Mouse (Mus musculus) adrenal gland, postnatal 14 days (tissue): ENCODE results near the gene Fam71f1. TPM values are rescaled to one million over a fixed set of nuclear protein-coding genes. Genes with fewer than 3 reads are reported as not detected.
A peak's percentile ranks its signal among the peaks of the same experiment; 100 is the strongest.
"Not testable (repeated sequence)": the region's sequence is repeated elsewhere in the genome, so short reads cannot be mapped to it uniquely, and the experiment has no call there.

ENCODE experiments used
- DNase-seq: peaks from one replicate; pipeline ENCODE4 v3.0.0; 2021; ENCODE audit warnings: mixed read lengths
- total RNA-seq: library from RNA; stranded (reverse); gene quantifications from 2 replicates; pipeline ENCODE4 v1.2.3, GENCODE M21; 2021

Gene Fam71f1
- total RNA-seq, 1 experiment from 2014 or later: not detected

DNA sequence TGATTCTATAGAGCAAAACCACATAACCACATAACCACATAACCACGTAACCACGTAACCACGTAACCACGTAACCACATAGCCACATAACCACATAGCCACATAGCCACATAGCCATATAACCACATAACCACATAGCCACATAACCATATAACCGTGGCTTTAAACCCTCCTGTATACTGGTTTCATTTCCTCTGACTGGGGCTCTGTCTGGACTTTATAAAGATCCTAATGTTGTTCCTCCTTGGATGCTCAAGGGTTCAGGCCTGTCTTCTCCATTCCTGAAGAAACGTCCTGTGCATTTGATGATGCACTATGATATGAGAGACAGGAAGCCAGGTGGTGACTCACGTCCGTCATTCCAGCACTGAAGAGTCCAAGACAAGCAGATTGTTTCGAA is 8.0 kb downstream of the Fam71f1 start:
- no peak for DNase-seq

DNA sequence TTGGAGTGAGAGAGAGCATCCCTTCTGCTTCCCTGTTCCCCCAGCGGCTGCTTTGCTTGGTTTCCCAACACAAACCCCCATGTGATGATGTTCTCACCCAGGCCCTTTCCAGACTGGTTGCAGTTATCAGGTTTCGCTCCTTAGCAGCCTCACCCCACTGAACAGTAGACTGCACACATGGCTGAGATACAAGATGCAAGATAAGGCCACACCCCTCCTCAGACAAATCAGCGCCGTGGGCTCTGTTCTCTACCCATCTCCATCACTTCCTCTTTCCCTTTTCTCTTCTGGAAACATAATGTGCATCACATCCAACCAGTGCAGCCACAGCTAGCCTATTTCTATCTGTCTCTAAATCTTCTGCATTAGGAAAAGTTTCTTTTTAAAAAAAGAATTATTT is 10.6 kb downstream of the Fam71f1 start:
- DNase-seq: no peak

DNA sequence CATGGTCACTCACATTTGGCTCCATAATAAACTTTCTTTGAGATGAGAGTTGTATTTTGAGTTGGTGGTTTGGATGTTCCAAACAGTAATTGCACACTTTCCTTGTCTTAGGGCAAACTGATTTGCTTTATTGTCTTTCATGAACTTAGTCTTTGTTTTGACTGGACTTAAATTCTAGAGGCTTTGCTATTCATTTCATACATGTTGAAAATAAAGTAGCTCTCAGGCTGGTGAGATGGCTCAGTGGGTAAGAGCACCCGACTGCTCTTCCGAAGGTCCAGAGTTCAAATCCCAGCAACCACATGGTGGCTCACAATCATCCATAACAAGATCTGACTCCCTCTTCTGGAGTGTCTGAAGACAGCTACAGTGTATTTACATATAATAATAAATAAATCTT is 27.6 kb downstream of the Fam71f1 start:
- DNase-seq: not testable (repeated sequence)

DNA sequence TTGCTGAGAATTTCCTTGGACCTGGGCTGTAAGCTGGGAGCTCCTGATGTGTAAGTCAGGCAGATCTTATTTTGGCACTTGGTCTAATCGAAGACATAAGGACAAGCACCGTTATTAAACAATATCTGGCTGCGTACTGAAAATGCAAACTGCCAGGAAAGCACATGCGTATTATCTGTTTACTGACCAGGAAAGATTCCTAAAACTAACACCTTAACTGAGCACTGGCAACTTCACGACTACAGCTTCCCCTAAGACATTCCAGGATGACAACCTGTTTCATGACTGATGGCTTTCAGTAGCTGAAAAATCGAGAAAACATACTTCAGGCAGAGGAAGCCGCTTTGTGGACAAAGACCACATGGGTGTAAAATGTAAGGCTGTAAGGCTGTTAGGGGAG is 28.2 kb downstream of the Fam71f1 start:
- no peak for DNase-seq

DNA sequence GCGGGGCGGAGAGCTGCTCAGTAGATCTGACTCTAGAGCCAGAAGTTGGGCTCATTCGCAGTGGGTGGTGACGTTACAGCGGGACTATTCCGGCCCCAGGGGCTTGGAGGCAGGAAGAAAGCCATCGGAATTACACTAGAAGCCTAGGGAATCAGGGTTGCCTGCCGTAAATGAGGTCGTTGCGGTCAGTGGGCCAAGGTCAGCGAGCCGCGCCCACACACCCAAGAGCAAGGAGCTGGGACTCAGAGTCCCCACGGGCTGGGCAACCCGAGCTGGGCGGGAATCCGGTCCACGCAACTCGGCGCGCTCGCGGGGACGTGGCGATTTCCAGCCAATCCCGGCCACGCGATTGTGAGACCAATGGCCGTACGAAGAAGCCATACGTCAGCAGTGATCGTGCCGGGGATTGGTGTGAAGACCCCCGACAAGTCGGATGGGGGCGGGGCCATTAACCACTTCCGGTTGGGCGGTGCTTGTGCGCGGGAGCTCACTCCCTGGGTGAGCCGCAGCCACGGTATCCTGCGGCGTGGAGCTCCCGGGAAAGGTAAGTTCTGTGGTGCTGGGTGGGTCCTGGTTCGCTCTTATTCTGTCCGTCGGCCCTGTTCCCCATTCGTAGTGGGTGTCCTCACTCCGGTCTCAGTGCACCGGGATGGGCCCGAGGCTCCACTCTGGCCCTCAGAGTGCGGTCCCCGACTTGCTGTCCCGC is 28.9 kb downstream of the Fam71f1 start, which contains the start of gene Calu:
Gene Calu, plus strand, starts transcription at position 405 of the 706 bp plus-strand sequence.
- peak; percentile 100 for DNase-seq

DNA sequence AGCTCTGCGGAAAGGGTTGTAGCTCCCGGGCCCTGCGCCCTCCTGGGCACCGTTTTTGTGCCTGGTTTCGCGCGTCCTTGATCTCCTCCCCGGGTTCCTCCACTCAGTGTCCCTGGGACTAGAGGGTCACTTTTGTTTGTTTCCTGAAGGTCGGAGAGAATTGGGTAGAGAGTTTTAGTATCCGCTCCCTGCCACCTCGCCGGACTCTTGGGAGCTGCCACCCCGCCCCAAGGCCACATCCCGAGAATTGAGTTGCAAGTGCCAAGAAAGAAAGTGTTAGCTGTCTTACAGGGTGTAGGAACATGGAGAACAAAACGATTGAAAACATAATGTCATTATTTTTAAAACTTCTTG is 29.4 kb downstream of the Fam71f1 start:
- peak; percentile 68 for DNase-seq

DNA sequence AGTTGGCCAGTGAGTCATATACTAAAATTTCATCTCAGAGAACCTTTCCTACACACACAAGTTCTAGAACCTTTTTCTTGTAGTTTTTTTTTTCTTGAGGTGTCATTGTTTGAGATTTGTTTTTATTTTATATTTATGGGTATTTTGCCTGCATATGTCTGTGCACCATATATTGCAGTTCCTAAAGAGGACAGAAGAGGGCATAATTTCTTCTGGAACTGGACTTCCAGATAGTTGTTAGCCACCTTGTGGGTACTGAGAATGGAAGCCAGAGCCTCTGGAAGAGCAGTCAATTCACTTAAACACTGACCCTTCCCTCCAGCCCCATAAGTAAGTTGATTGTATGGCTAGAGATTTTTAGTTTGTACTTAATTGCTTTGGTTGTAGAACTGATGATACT is 32.7 kb downstream of the Fam71f1 start:
- DNase-seq: no peak

DNA sequence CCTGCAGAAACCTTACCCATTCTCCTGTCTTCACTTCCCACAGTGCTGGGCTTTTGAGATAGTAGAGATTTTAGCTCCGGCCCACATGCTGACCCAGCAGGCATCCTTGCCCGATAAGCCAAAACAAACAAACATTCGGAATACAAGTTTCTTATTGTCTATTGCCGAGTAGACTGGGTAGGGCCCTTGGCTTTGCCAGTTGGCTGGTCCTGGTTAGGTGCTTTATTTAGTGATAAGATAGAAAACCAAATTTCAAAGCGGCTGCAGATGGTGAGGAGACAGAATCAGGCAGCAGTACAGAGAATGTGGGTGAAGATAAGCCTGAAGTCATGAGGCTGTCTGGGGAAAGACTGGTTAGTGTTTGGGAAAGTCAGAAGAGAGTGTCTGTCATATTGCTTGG is 33.9 kb downstream of the Fam71f1 start:
- DNase-seq: no peak

DNA sequence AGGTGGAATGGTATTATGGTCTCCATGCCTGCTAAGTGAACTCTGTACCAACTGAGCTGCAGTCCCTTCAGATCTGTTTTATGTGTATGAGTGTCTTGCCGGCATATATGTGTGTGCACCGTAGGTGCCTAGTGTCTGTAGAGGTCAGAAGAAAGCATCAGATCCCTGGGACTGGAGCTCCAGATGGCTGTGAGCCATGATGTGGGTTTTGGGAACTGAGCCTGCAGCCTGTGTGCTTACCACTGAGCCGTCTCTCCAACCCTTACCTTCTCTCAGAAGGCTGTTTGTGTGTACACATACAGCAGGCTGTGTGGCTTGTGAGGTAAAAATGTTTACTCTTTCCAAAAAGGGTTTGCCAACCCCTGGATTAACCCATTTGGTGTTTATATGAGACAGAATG is 40.4 kb downstream of the Fam71f1 start:
- no peak for DNase-seq

DNA sequence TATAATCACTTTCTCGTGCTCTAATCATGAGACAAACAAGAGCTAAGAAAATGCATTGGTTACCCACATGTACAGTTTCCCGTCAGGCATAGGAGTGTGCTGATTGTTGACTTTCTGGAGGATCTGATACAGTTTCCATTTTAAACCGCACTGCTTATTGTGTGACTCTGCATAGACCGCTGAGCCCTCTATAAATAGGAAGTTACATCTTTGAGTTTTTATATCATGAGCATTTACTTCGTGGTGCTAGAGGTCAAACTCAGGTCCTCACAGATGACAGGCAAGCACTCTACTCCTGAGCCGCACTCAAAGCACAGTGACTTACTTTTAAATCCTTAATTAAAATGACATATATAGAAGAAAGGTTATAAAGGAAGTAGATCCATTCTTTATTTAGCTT is 41.3 kb downstream of the Fam71f1 start:
- DNase-seq: no peak

DNA sequence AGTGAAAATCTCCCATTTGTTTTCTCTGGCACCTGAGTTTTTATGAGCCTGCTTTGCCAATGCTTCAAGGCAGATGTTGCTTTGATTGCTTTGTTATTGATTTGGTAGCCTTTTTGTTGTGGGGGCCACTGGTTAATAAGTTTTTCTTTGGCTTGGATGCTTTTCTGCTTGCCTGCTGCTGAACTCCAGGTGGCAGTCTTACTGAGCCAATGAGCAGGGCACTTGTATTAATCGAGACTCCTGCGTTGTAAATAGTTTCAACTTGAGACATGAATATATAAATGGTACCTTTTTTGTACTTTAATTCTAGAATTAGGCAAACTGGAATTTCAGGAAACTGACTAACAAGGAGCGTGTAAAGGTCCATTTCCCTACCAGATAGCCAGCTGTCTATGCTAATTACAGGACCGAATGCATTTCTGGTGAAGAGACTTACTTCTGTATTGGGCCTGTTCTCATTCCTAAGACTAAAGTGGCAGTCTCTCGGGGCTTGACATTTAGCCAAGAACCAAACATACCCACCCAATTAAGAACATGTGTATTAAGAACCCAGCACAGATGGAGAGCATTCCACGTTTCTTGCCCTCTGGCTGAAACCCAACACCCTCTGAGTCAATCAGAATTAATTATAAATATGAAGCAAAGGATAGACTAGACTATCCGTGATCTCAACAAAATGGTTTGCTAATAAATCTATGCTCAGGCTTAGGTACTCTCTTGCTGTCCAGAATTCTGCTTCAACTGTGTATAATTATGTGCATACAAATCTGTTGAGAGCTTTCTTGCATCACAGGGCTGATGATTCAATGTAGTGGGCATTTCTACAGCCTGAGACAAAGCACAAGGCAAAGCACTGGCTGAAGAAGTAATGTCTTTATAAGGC is 43.5 kb downstream of the Fam71f1 start:
- DNase-seq: no peak

DNA sequence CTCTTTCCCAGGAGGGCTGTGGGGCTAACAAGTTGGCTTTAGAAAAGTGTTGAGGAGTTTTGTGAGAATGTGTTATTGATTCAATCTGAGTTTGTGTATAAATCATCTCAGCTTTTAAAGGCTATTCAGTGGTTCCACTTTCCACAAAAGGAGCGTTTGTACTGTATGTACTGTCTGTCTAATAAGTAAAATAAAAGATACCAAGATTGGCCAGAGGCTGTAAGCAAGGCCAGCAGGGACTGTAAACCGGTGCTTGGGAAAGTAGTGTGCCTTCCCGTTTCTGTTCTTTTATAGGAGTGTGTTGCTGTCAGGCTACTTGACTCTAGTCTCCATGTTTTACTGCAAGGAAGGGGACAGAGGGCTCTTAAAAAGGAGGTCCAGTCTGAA is 44.2 kb downstream of the Fam71f1 start:
- DNase-seq: no peak

DNA sequence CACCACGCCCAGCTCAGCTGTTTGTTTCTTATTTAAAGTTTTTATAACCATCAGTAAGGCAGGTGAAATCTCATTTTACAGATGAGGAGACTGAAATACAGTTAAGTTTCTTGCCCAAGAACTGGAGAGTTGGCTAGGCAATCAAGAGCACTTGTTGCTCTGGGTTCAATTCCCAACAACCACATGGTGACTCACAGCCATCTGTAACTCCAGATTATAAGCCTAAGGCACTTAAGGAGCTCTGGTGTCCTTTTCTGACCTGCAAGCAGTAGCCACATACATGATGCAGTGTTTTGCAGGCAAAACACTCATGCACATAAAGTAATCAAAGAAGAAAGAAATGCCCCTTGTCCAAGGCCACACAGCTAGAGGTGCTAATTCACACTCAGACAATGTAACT is 46.3 kb downstream of the Fam71f1 start:
- no peak for DNase-seq

DNA sequence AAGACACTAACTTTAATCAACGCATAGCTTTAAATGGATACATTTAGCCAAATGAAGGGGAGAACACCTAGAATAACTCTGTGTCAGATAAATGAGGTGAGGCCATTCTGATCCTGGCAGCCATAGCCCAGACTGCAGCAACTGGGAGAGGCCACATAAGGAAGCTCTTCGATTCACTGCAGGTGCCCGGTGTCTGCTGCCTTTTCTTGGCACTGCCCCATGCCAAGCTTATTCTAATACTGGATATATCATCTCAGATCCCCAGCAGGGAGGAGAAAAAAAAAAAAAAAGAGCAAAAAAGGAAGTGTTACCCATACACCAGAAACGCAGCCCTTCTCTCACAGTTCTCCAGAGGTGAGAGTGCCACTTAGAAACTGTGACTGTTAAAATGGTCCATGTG is 58.4 kb downstream of the Fam71f1 start:
- DNase-seq: no peak

DNA sequence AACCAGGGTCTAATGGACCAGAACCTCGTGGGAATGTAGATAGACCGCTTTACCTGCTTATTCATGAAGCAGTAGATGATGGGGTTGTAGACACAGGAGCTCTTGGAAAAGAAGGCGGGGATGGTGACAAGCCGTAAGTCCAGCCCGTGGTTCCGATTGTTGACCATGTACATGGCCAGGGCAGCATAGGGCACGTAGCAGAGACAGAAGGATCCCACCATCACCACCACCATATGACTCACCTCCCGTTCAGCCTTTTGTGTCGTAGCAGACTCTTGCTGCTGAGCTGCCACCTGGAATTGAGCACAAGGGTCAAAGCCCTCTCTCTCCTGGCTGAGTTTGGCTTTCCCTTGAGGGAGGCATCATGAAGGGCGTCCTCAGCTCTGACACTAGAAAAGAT is 59.7 kb downstream of the Fam71f1 start:
- no peak for DNase-seq

DNA sequence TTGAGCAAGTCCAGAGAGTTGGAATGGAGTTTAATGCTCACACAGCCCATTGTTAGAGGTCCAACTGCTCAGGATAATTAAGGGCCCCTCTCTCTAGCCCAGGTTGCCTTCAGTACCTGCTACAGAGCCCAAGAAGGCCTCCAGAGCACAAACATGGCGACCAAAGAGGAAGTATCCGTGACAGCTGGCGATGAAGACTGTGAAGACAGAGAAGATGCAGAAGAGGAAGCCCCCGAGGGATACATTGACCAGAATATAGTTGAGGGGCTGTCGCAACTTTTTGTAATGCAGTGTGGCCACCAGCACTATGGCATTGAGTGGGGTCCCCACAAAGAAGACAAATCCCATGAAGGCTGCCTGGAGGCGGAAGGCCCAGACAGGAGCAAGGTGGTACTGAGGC is 61.0 kb downstream of the Fam71f1 start:
- no peak for DNase-seq

DNA sequence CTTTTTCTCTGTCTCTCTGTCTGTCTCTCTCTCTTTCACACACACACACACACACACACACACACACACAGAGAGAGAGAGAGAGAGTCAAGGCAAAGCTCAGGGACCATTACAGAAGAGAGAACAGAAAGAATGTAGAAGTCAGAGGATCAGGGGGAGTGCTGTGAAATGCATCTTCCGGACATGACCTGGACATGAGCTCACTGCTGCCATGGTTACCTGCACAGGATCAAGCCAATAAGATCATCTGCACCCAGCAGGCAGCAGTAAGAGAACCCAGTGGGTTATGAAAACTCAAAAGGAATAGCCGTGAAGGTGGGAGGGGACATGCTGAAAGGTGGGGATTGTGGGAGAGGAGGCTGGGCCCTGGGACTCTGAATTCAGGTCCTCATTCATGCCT is 63.5 kb downstream of the Fam71f1 start:
- no peak for DNase-seq

Other genes with a start within 250 kb of the Fam71f1 start
- gene Rbm28, start 154.1 kb upstream of the Fam71f1 start, total RNA-seq: 29.7 and 31.8 TPM in 2 replicates
- 4.9 and 5.1 TPM in 2 replicates for gene Prrt4, start 139.6 kb upstream of the Fam71f1 start, total RNA-seq
- 252 and 482 TPM in 2 replicates for gene Impdh1, start 102.8 kb upstream of the Fam71f1 start, total RNA-seq
- 5.0 and 10.4 TPM in 2 replicates for gene Hilpda, start 46.7 kb upstream of the Fam71f1 start, total RNA-seq
- 0.41 TPM in 1 of 2 replicates, not detected in the other for gene Fam71f2, start 39.5 kb upstream of the Fam71f1 start, total RNA-seq
- gene Calu, start 28.9 kb downstream of the Fam71f1 start, total RNA-seq: 165 and 171 TPM in 2 replicates
- not detected in 2 replicates for gene Opn1sw, start 69.3 kb downstream of the Fam71f1 start, total RNA-seq
- gene Ccdc136, start 77.2 kb downstream of the Fam71f1 start, total RNA-seq: 4.9 and 6.3 TPM in 2 replicates
- gene Flnc, start 114.1 kb downstream of the Fam71f1 start, total RNA-seq: 4.2 and 5.3 TPM in 2 replicates
- 169 and 183 TPM in 2 replicates for gene Atp6v1f, start 148.6 kb downstream of the Fam71f1 start, total RNA-seq
- not detected in 2 replicates for gene Atp6v1fnb, start 152.3 kb downstream of the Fam71f1 start, total RNA-seq
- 6.1 and 7.1 TPM in 2 replicates for gene Kcp, start 188.8 kb downstream of the Fam71f1 start, total RNA-seq
- gene Irf5, start 207.5 kb downstream of the Fam71f1 start, total RNA-seq: 3.0 and 10.9 TPM in 2 replicates